Mouse (Mus musculus) stomach, postnatal 0 days (tissue): Measurements from ENCODE around the gene Xpa.

Source experiments
- CTCF ChIP-seq: IDR thresholded peaks from 2 replicates; pipeline ENCODE4 v1.5.1; 2016; ENCODE audit warnings: antibody characterized with exemption, low read depth, mild to moderate bottlenecking, moderate library complexity
- EP300 ChIP-seq: optimal IDR thresholded peaks from 2 replicates; pipeline ENCODE3; 2016; ENCODE audit warnings: antibody characterized with exemption

DNA sequence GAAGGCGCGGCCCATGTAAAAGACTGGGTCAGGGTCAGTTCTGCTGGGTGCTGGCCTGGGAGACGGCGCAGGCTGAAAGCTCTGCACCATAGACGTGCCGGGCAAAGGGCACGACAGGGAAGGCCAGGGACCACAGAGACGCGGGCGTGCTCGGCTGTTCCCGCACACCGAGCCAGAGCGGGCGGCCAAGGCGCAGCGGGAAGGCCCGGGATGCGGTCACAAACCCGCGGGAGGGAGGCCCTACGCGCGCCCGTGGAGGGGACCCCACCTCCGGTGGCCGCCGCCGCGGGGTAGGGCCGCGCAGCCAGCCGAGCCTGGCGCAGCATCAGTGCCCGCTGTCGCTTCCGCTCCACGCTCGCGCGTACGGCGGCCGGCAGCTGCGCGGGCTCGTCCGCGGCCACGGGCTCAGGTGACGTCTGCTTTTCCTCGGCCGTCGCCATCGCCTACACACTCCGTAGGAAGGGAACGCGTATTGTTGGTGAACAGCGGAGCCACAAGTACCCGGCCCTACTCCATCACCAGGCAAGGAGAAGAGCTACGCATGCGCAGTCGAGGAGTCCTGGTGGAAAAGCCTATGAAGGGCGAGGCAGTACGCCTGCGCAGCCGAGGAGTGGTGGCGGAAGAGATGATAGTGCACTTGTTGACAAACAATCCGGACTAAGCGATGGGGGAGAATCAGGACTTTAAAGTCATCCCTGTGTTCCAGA, at the start of gene Xpa:
- no peak for TF ChIP-seq CTCF
- TF ChIP-seq EP300: no peak
